Mouse (Mus musculus) C2C12 (cell line): ENCODE measurements at regions not wholly inside any gene's neighbourhood (a gene's known extent, or its start where the extent isn't known, plus 50 kb on each side); places are given as distances from the start of the nearest gene placed in this dataset.

Source experiments
- H3K27me3 ChIP-seq: one replicate; pipeline ENCODE4 v1.6.1; 2011; ENCODE audit not compliant: control insufficient read depth, insufficient read depth, insufficient read length
- H3K36me3 ChIP-seq: one replicate; pipeline ENCODE4 v1.6.1; 2011; ENCODE audit not compliant: control insufficient read depth, insufficient read depth
- H3K4me3 ChIP-seq: one replicate; pipeline ENCODE4 v1.5.1; 2011; ENCODE audit warnings: mild to moderate bottlenecking, control low read depth; ENCODE audit not compliant: poor library complexity, insufficient read depth, severe bottlenecking
- H3K79me2 ChIP-seq: one replicate; pipeline ENCODE4 v1.6.1; 2011; ENCODE audit not compliant: control insufficient read depth, insufficient read depth
- H3K79me3 ChIP-seq: one replicate; pipeline ENCODE4 v1.6.1; 2011; ENCODE audit warnings: low read depth, control low read depth
- H3ac ChIP-seq: one replicate; pipeline ENCODE3; 2011; ENCODE audit warnings: low read depth; ENCODE audit not compliant: control insufficient read depth, insufficient read length
- CEBPB ChIP-seq: IDR thresholded peaks from one replicate; pipeline ENCODE4 v1.6.1; 2011; ENCODE audit warnings: low read depth, mild to moderate bottlenecking, control low read depth, moderate library complexity
- CTCF ChIP-seq: IDR thresholded peaks from one replicate; pipeline ENCODE4 v1.5.1; 2011; ENCODE audit not compliant: control insufficient read depth, insufficient read depth, insufficient read length
- FOSL1 ChIP-seq: IDR thresholded peaks from one replicate; pipeline ENCODE4 v1.8.0; 2011; ENCODE audit warnings: mild to moderate bottlenecking, low read length; ENCODE audit not compliant: poor library complexity, insufficient read depth, severe bottlenecking
- MAX ChIP-seq: IDR thresholded peaks from one replicate; pipeline ENCODE4 v1.6.1; 2011; ENCODE audit warnings: mild to moderate bottlenecking, control low read depth
- MYOD1 ChIP-seq: IDR thresholded peaks from one replicate; pipeline ENCODE4 v1.6.1; 2011; ENCODE audit warnings: low read depth; ENCODE audit not compliant: control insufficient read depth, insufficient read length
- MYOG ChIP-seq: IDR thresholded peaks from one replicate; pipeline ENCODE4 v1.6.1; 2011; ENCODE audit not compliant: control insufficient read depth, insufficient read length; ENCODE audit errors: extremely low read depth
- USF1 ChIP-seq: IDR thresholded peaks from one replicate; pipeline ENCODE4 v1.6.1; 2011; ENCODE audit warnings: low read depth, mild to moderate bottlenecking, control low read depth, moderate library complexity

- H3K36me3 ChIP-seq = no peaks in the 10 kb centered on the region
- no peak overlapping the region for H3K4me3 ChIP-seq
- TF ChIP-seq MYOD1 (peak; percentile 16), MAX (no peak), CTCF (no peak)
- no peaks in the 10 kb centered on the region for H3K79me2 ChIP-seq
- H3K27me3 ChIP-seq = no peaks in the 10 kb centered on the region
- H3K79me3 ChIP-seq = no peaks in the 10 kb centered on the region
- H3ac ChIP-seq = no peak overlapping the region
Observed at GRCm38 (mm10) chr8:35205536-35205935, 560.1 kb upstream of the Gm19410 start.

- H3K79me3 ChIP-seq = no peaks in the 10 kb centered on the region
- H3K27me3 ChIP-seq = no peaks in the 10 kb centered on the region
- no peaks in the 10 kb centered on the region for H3K36me3 ChIP-seq
- no peak overlapping the region for H3K4me3 ChIP-seq
- no peak overlapping the region for H3ac ChIP-seq
- TF ChIP-seq FOSL1 (no peak), MYOG (no peak), CEBPB (no peak), USF1 (no peak), MAX (no peak), MYOD1 (no peak), CTCF (no peak)
- no peaks in the 10 kb centered on the region for H3K79me2 ChIP-seq
Observed at GRCm38 (mm10) chr8:35206271-35206670, 559.3 kb upstream of the Gm19410 start.

GRCm38 (mm10) chr8:35208357-35208756 is 557.2 kb upstream of the Gm19410 start:
- H3ac ChIP-seq = no peak overlapping the region
- no peaks in the 10 kb centered on the region for H3K79me3 ChIP-seq
- no peak overlapping the region for H3K4me3 ChIP-seq
- TF ChIP-seq MYOD1 = no peak
- TF ChIP-seq MAX = no peak
- TF ChIP-seq FOSL1 = no peak
- TF ChIP-seq CEBPB = no peak
- TF ChIP-seq USF1 = no peak
- TF ChIP-seq CTCF = no peak
- no peak for TF ChIP-seq MYOG
- no peaks in the 10 kb centered on the region for H3K36me3 ChIP-seq
- H3K79me2 ChIP-seq = no peaks in the 10 kb centered on the region
- no peaks in the 10 kb centered on the region for H3K27me3 ChIP-seq

GRCm38 (mm10) chr8:35211506-35212452 is 553.8 kb upstream of the Gm19410 start:
- Histone ChIP-seq H3K36me3 (no peaks in the 10 kb centered on the region), H3K4me3 (no peak overlapping the region), H3ac (no peak overlapping the region), H3K27me3 (no peaks in the 10 kb centered on the region), H3K79me2 (no peaks in the 10 kb centered on the region), H3K79me3 (no peaks in the 10 kb centered on the region)
- TF ChIP-seq MYOD1 (no peak), FOSL1 (no peak)

GRCm38 (mm10) chr8:35213515-35213914 is 552.1 kb upstream of the Gm19410 start:
- Histone ChIP-seq H3K27me3 (no peaks in the 10 kb centered on the region), H3K79me3 (no peaks in the 10 kb centered on the region), H3K36me3 (no peaks in the 10 kb centered on the region), H3ac (no peak overlapping the region), H3K4me3 (no peak overlapping the region), H3K79me2 (no peaks in the 10 kb centered on the region)
- TF ChIP-seq CEBPB = no peak
- no peak for TF ChIP-seq CTCF
- TF ChIP-seq MAX = no peak

- Histone ChIP-seq H3K36me3 (no peaks in the 10 kb centered on the region), H3K27me3 (no peaks in the 10 kb centered on the region), H3K4me3 (no peak overlapping the region), H3K79me2 (no peaks in the 10 kb centered on the region), H3K79me3 (no peaks in the 10 kb centered on the region), H3ac (no peak overlapping the region)
- TF ChIP-seq MYOG = no peak
- no peak for TF ChIP-seq USF1
- TF ChIP-seq MYOD1 = no peak
- TF ChIP-seq MAX = no peak
- no peak for TF ChIP-seq FOSL1
- no peak for TF ChIP-seq CTCF
- no peak for TF ChIP-seq CEBPB
Observed at GRCm38 (mm10) chr8:35217604-35218003, 548.0 kb upstream of the Gm19410 start.
